Mouse (Mus musculus) stomach, embryonic 16.5 days (tissue): ENCODE results near the gene Arl5c. TPM values are rescaled to one million over a fixed set of nuclear protein-coding genes. Genes with fewer than 3 reads are reported as not detected.

ENCODE experiments used
- ATAC-seq: fragments of 200-750 bp; cut with Nextera tagmentation; 2 replicates; pipeline ENCODE4 v1.8.0; 2017; ENCODE audit warnings: moderate number of reproducible peaks, moderate TSS enrichment; ENCODE audit not compliant: insufficient read depth, low FRiP score
- H3K27ac ChIP-seq: fragments of 300-500 bp; sonication (generic); 2 replicates; pipeline ENCODE4 v1.5.1; 2014; ENCODE audit warnings: low read length
- H3K27me3 ChIP-seq: fragments of 300-500 bp; sonication (generic); 2 replicates; pipeline ENCODE4 v1.6.1; 2014; ENCODE audit warnings: low read length, control low read depth, mixed read lengths; ENCODE audit not compliant: control insufficient read depth, insufficient read depth
- H3K36me3 ChIP-seq: fragments of 300-500 bp; sonication (generic); 2 replicates; pipeline ENCODE4 v1.6.1; 2014; ENCODE audit warnings: low read length; ENCODE audit not compliant: control insufficient read depth, insufficient read depth
- H3K4me1 ChIP-seq: fragments of 300-500 bp; sonication (generic); 2 replicates; pipeline ENCODE4 v1.6.1; 2014; ENCODE audit warnings: low read length, control low read depth, mixed read lengths; ENCODE audit not compliant: control insufficient read depth, insufficient read depth
- H3K4me2 ChIP-seq: fragments of 300-500 bp; sonication (generic); 2 replicates; pipeline ENCODE4 v1.6.1; 2014; ENCODE audit warnings: low read depth, low read length, mixed read lengths
- H3K4me3 ChIP-seq: fragments of 300-500 bp; sonication (generic); replicated peaks from 2 replicates; pipeline ENCODE4 v1.5.1; 2014; ENCODE audit warnings: mild to moderate bottlenecking, low read length
- H3K9ac ChIP-seq: fragments of 300-500 bp; sonication (generic); 2 replicates; pipeline ENCODE4 v1.6.1; 2014; ENCODE audit warnings: low read length
- H3K9me3 ChIP-seq: fragments of 300-500 bp; sonication (generic); replicated peaks from 2 replicates; pipeline ENCODE4 v1.6.1; 2016; ENCODE audit warnings: low read length, control low read depth; ENCODE audit not compliant: control insufficient read depth
- WGBS: fragments of 180-500 bp; shearing (Covaris S2); extraction: QIAGEN DNeasy Blood & Tissue Kit; methylation state at CpG from one replicate; pipeline ENCODE4 v1.1.7; 2014; 5-methylcytosine and 5-hydroxymethylcytosine counted together
- microRNA-seq: library from miRNA; unstranded; fragments of <30 nt; microRNA quantifications from one replicate; pipeline ENCODE4, GENCODE M21; 2016
- polyA plus RNA-seq: library from polyadenylated mRNA; unstranded; fragments of >200 nt; fragmentation: Nextera tagmentation; extraction: Ambion mirVana; gene quantifications from 2 replicates; pipeline ENCODE4 v1.2.1, GENCODE M21; 2015

The Arl5c gene
- polyA plus RNA-seq, 1 experiment from 2014 or later: 11.8 TPM

DNA sequence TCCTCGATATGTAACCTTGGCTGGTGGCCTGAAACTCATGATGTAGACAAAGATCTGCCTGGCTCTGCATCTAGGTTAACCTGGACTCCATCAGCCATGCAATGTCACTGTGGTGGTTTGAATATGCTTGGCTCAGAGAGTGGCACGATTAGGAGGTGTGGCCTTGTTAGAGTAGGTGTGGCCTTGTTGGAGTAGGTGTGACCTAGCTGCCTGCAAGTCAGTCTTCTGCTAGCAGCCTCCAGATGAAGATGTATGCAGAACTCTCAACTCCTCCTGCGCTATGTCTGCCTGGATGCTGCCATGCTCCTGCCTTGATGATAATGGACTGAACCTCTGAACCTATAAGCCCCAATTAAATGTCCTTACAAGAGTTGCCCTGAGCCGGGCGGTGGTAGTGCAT, 52.7 kb downstream of the Arl5c start:
- WGBS: 76% methylated on average over 5 of the region's 5 CpGs
- Histone ChIP-seq H3K27ac (no peak overlapping the region), H3K9me3 (no peaks in the 10 kb centered on the region), H3K9ac (no peak overlapping the region), H3K4me1 (no peaks in the 10 kb centered on the region), H3K4me3 (no peak overlapping the region), H3K4me2 (no peak overlapping the region), H3K27me3 (no peaks in the 10 kb centered on the region), H3K36me3 (no peaks in the 10 kb centered on the region)
- ATAC-seq: no peak

DNA sequence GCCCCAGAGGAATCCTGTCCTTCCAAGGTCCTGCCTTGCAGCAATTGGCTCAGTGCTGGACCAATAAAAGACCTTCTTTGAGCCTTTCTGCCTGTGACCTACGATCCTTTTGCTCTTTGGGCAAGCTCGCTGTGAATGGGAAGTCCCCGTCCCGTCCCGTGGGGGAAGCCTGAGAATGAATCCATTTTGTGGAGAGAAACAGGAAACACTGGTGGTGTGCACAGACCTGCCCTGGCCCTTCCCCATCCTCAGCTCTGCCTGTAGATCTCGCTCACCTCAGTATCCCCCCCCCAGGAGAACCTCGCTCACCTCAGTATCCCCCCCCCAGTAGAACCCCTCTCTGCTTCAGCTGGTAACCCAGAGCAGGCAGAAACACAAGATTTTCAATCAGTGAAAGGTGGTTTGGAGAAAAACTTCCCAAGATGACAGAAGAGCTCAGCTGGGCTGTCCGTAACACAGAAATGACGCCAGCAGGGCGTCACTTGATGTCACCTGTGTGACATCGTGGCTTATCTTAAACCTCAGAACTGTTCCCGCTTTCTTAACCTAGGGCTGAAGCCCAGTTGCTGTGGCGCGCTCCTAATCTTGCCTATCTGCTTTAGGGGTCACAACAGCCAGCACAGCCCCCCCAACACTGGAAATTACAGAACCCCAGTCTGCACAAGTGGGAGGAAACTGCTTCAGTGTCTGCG, 53.4 kb downstream of the Arl5c start:
- H3K27ac ChIP-seq: no peak overlapping the region
- H3K4me1 ChIP-seq: no peaks in the 10 kb centered on the region
- no peak overlapping the region for H3K9ac ChIP-seq
- H3K27me3 ChIP-seq: no peaks in the 10 kb centered on the region
- H3K4me3 ChIP-seq: no peak overlapping the region
- ATAC-seq: no peak
- no peaks in the 10 kb centered on the region for H3K9me3 ChIP-seq
- no peaks in the 10 kb centered on the region for H3K36me3 ChIP-seq
- 73% methylated on average over 15 of the region's 15 CpGs for WGBS
- no peak overlapping the region for H3K4me2 ChIP-seq

Small RNA genes within 50 kb of the gene (microRNA-seq; reads per million reads assigned to microRNA genes)
- gene Gm22461 (not detected), gene Gm27597 (not detected)

Other genes starting within 250 kb of the Arl5c start
- gene Cwc25, start 229.6 kb downstream of the Arl5c start, polyA plus RNA-seq: 15.0 and 16.3 TPM in 2 replicates
- gene 1700001P01Rik, start 220.3 kb downstream of the Arl5c start, polyA plus RNA-seq: not detected in 2 replicates
- gene Rpl23, start 213.7 kb downstream of the Arl5c start, polyA plus RNA-seq: 439 and 586 TPM in 2 replicates
- 130 and 143 TPM in 2 replicates for gene Lasp1, start 197.2 kb downstream of the Arl5c start, polyA plus RNA-seq
- gene B230217C12Rik, start 155.4 kb downstream of the Arl5c start, polyA plus RNA-seq: 3.7 and 3.8 TPM in 2 replicates
- gene Fbxo47, start 112.0 kb downstream of the Arl5c start, polyA plus RNA-seq: 0.35 and 0.74 TPM in 2 replicates
- gene Plxdc1, start 9.7 kb downstream of the Arl5c start, polyA plus RNA-seq: 0.72 and 1.0 TPM in 2 replicates
- 7.0 and 12.1 TPM in 2 replicates for gene Cacnb1, start 26.9 kb upstream of the Arl5c start, polyA plus RNA-seq
- gene Rpl19, start 30.5 kb upstream of the Arl5c start, polyA plus RNA-seq: 825 and 942 TPM in 2 replicates
- gene Stac2, start 57.3 kb upstream of the Arl5c start, polyA plus RNA-seq: 0.25 and 0.47 TPM in 2 replicates
- 13.3 and 17.8 TPM in 2 replicates for gene Fbxl20, start 154.2 kb upstream of the Arl5c start, polyA plus RNA-seq
- 46.4 and 53.3 TPM in 2 replicates for gene Med1, start 197.1 kb upstream of the Arl5c start, polyA plus RNA-seq
- gene Cdk12, start 206.9 kb upstream of the Arl5c start, polyA plus RNA-seq: 7.6 and 7.7 TPM in 2 replicates